Mouse (Mus musculus): ENCODE measurements around the gene Rps6ka4. TPM values are rescaled to one million over a fixed set of nuclear protein-coding genes. Genes with fewer than 3 reads are reported as not detected.

Gene Rps6ka4
- not detected for polyA plus RNA-seq (2014; fragmentation: Illumina TruSeq; extraction: RNeasy Lipid Tissue Mini Kit (QIAGEN cat#74804); ENCODE audit: low read depth, low replicate concordance)

GRCm38 (mm10) chr19:6840475-6841291 lies at the start of gene Rps6ka4:
Gene Rps6ka4 (minus strand): TSS chr19:6840636.

GRCm38 (mm10) chr19:6858031-6858430 lies 17.6 kb upstream of the Rps6ka4 start, which contains the start of gene Ccdc88b:
Gene Ccdc88b (minus strand): TSS chr19:6858211.

Other genes starting within 250 kb of the Rps6ka4 start
- not detected for gene Ccdc88b, start 17.6 kb upstream of the Rps6ka4 start, polyA plus RNA-seq (2014; fragmentation: Illumina TruSeq; extraction: RNeasy Lipid Tissue Mini Kit (QIAGEN cat#74804); ENCODE audit: low read depth, low replicate concordance)
- gene Trmt112, start 69.1 kb upstream of the Rps6ka4 start, polyA plus RNA-seq (2014; fragmentation: Illumina TruSeq; extraction: RNeasy Lipid Tissue Mini Kit (QIAGEN cat#74804); ENCODE audit: low read depth, low replicate concordance), result 34.2 TPM
- 18.6 TPM for gene Prdx5, start 69.5 kb upstream of the Rps6ka4 start, polyA plus RNA-seq (2014; fragmentation: Illumina TruSeq; extraction: RNeasy Lipid Tissue Mini Kit (QIAGEN cat#74804); ENCODE audit: low read depth, low replicate concordance)
- 0.76 TPM for gene Esrra, start 81.2 kb upstream of the Rps6ka4 start, polyA plus RNA-seq (2014; fragmentation: Illumina TruSeq; extraction: RNeasy Lipid Tissue Mini Kit (QIAGEN cat#74804); ENCODE audit: low read depth, low replicate concordance)
- gene Catsperz, start 84.7 kb upstream of the Rps6ka4 start, polyA plus RNA-seq (2014; fragmentation: Illumina TruSeq; extraction: RNeasy Lipid Tissue Mini Kit (QIAGEN cat#74804); ENCODE audit: low read depth, low replicate concordance), result not detected
- gene Kcnk4, start 93.9 kb upstream of the Rps6ka4 start, polyA plus RNA-seq (2014; fragmentation: Illumina TruSeq; extraction: RNeasy Lipid Tissue Mini Kit (QIAGEN cat#74804); ENCODE audit: low read depth, low replicate concordance), result not detected
- not detected for gene Bad, start 101.2 kb upstream of the Rps6ka4 start, polyA plus RNA-seq (2014; fragmentation: Illumina TruSeq; extraction: RNeasy Lipid Tissue Mini Kit (QIAGEN cat#74804); ENCODE audit: low read depth, low replicate concordance)
- gene Gpr137, start 101.8 kb upstream of the Rps6ka4 start, polyA plus RNA-seq (2014; fragmentation: Illumina TruSeq; extraction: RNeasy Lipid Tissue Mini Kit (QIAGEN cat#74804); ENCODE audit: low read depth, low replicate concordance), result not detected
- gene Ppp1r14b, start 134.3 kb upstream of the Rps6ka4 start, polyA plus RNA-seq (2014; fragmentation: Illumina TruSeq; extraction: RNeasy Lipid Tissue Mini Kit (QIAGEN cat#74804); ENCODE audit: low read depth, low replicate concordance), result 6.6 TPM
- 3.5 TPM for gene Plcb3, start 135.8 kb upstream of the Rps6ka4 start, polyA plus RNA-seq (2014; fragmentation: Illumina TruSeq; extraction: RNeasy Lipid Tissue Mini Kit (QIAGEN cat#74804); ENCODE audit: low read depth, low replicate concordance)
- 15.7 TPM for gene Fkbp2, start 139.9 kb upstream of the Rps6ka4 start, polyA plus RNA-seq (2014; fragmentation: Illumina TruSeq; extraction: RNeasy Lipid Tissue Mini Kit (QIAGEN cat#74804); ENCODE audit: low read depth, low replicate concordance)
- 12.7 TPM for gene Vegfb, start 147.0 kb upstream of the Rps6ka4 start, polyA plus RNA-seq (2014; fragmentation: Illumina TruSeq; extraction: RNeasy Lipid Tissue Mini Kit (QIAGEN cat#74804); ENCODE audit: low read depth, low replicate concordance)
- 2.3 TPM for gene Dnajc4, start 151.9 kb upstream of the Rps6ka4 start, polyA plus RNA-seq (2014; fragmentation: Illumina TruSeq; extraction: RNeasy Lipid Tissue Mini Kit (QIAGEN cat#74804); ENCODE audit: low read depth, low replicate concordance)
- 1.3 TPM for gene Nudt22, start 155.5 kb upstream of the Rps6ka4 start, polyA plus RNA-seq (2014; fragmentation: Illumina TruSeq; extraction: RNeasy Lipid Tissue Mini Kit (QIAGEN cat#74804); ENCODE audit: low read depth, low replicate concordance)
- gene Trpt1, start 155.5 kb upstream of the Rps6ka4 start, polyA plus RNA-seq (2014; fragmentation: Illumina TruSeq; extraction: RNeasy Lipid Tissue Mini Kit (QIAGEN cat#74804); ENCODE audit: low read depth, low replicate concordance), result not detected
- gene Fermt3, start 178.8 kb upstream of the Rps6ka4 start, polyA plus RNA-seq (2014; fragmentation: Illumina TruSeq; extraction: RNeasy Lipid Tissue Mini Kit (QIAGEN cat#74804); ENCODE audit: low read depth, low replicate concordance), result 0.17 TPM
- gene Stip1, start 199.3 kb upstream of the Rps6ka4 start, polyA plus RNA-seq (2014; fragmentation: Illumina TruSeq; extraction: RNeasy Lipid Tissue Mini Kit (QIAGEN cat#74804); ENCODE audit: low read depth, low replicate concordance), result 112 TPM
- gene Macrod1, start 216.2 kb upstream of the Rps6ka4 start, polyA plus RNA-seq (2014; fragmentation: Illumina TruSeq; extraction: RNeasy Lipid Tissue Mini Kit (QIAGEN cat#74804); ENCODE audit: low read depth, low replicate concordance), result 8.3 TPM